Mouse (Mus musculus): Measurements from ENCODE around the gene Rce1. TPM values are rescaled to one million over a fixed set of nuclear protein-coding genes. Genes with fewer than 3 reads are reported as not detected.

Rce1 gene
- 10 to 100 TPM; 22.7 to 26.4 (median 22.7) TPM for total RNA-seq (2022)

DNA sequence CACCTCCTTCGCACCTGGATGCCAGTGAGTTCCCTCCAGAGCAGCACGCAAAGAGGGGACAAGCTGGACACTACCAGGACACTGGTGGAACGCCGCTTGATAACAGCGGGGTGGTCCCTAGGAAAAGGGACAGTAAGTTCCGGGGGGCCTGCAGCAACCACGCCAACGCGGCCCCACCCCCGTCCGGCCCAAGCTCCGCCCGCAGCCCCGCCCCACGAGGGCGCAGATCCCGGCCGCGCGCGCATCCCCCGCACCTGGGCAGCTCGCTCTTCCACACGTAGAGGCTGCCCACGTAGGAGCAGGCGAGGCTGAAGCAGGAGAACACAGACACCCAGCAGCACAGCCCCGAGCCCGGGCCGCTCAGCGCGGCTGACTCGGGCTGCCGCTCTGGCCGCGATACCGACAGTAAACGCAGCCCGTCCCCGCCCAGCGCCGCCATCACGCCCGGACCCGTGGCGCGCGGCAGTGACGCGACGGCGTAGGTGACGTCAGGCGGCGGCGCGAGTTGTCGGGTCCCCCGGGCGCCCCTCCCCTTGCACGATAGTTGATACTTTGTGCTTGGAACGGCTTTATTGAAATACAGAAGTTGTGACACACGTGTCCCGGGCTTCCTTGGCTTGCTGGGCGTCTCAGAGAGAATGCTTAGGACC lies at the start of gene Rce1:
TSS of gene Rce1 (minus strand) at position 463 of the 650 bp plus-strand sequence.
- DNase-seq (ENCODE audit: low spot score in 2 of 2): peak in 1 of 2 experiments; percentile 88

DNA sequence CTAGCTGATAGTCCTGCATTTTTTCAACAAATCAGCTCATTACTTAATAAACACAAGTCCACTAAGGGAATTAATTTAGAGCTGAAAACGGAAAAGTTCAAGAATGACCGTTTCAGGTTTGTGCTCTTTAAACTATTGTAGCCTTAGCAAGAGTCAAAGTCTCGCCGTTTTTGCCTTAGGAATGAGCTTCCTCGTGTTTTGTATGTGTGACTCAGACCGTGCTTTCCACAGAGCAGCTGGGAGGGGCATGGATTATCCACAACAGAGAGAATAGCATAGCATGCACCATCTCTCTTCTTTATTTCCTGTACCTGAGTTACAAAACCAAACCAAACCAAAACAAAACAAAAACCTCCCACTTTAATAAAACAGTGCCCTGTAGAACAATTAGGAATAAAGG lies 47.0 kb upstream of the Rce1 start:
- DNase-seq (ENCODE audit: low spot score in 2 of 2): no peak

DNA sequence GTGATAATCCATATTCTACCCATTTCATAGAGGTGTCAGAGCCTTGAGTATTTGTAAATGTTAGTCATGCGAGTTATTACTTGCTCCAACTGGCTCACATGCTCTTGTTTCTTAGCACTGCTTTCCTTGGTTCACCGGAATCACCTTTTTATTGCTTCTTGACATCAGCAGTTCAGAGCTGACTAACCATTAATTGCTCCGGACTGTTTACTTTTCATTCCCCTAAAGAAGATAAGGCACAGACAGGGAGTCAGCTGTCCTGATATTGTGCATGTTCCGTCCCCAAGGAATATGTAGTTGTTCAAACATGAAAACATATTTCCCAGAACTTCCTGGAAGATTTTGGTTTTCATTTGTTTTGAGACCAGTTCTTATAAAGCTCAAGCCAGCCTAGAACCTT lies 45.3 kb upstream of the Rce1 start:
- DNase-seq (ENCODE audit: low spot score in 2 of 2): no peak

DNA sequence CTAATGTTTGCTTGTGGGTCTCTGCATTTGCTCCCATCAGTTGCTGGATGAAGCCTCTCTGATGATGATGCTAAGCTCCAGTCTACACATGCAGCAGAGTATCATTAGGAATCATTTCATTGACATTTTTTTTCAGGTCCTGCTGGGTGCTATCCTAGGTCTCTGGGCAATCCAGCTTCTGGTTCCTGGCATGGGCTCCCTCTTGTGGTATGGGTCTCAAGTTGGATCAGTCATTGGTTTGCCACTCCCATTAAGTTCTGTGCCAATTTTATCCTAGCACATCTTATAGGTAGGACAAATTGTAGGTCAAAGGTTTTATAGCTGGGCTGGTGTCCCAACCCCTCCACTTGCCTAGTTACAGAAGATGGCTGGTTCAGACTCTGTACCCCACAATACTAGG lies 41.4 kb upstream of the Rce1 start:
- DNase-seq (ENCODE audit: low spot score in 2 of 2): no peak

DNA sequence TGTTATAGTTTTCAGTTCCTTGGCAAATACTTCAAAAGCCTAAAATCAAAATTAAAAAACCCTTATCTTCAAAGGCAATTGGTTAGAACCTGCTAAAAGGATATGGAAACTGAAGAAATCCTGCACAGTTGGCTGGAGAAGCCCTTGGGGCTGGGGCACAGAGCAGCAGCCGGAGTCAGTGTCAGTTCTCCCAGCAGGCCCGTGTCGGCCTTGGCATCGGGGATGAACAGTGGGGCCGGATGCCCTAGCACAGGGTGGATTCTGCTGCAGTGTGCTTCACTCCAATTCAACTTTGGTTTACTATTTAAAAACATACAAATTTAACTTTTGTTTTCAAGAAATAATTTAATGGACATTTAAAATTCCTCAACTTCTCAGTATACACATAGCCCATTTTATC lies 32.7 kb upstream of the Rce1 start:
- no peak for DNase-seq (ENCODE audit: low spot score in 2 of 2)

DNA sequence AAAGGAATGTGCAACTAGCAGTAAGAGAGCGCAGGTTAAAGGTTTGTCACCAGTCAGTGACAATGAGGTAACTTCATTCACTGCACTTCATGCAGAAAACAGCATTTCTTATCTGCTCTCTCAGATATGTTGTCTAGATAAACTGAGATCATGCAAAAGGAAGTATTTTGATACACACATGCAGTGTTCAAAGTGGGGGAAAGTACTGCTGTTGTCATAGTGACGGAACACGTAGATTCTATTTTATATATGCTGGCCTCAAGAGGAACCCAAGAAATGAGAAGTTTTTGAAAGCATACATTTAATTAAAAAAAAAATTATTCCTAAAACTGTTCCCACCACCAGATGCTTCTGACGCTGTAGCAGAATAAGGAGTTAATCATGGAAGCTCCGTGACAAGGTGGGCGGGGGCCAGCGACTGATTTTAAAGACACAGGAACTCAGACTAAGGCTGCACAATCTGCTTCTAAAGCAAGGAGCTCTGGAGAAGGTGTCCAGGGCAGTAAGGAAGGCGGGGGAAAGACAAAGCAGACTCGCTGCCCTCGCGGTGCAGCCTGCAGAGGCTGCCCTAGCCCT lies 21.6 kb upstream of the Rce1 start:
- peak; percentile 32 to 53 for DNase-seq (ENCODE audit: low spot score in 2 of 2)

DNA sequence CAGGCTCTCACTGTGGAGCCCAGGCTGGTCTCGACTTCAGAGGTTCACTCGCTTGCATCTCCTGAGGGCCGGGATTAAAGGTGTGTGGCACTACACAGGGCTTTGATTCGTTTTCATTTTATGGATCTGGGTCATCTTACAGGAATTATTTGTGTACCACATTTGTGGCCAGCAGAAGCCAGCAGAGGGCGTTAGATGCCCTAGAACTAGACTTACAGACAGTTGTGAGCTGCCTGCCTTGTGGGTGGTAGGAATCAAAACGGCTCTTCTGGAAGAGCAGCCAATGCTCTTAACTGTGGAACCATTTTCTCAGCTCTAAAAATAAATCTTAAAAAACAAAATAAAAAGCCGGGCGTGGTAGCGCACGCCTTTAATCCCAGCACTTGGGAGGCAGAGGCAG lies 18.8 kb upstream of the Rce1 start:
- DNase-seq (ENCODE audit: low spot score in 2 of 2): peak in 1 of 2 experiments; percentile 86

DNA sequence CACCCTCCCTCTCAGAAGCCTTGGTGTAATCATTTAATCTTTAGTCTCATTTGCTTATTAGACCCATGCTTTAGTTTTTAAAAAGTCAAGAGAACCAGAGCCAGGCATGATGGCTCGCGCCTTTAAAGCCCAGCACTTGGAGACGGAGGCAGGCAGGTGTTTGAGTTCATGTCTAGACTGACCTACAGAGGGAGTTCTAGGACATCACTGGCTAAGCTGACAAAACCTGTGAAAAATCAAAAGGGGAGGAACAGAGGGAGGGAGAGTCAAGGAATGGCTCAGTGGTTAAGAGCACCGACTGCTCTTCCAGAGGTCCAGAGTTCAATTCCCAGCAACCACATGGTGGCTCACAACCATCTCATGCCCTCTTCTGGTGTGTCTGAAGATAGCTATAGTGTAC lies 10.5 kb upstream of the Rce1 start:
- no peak for DNase-seq (ENCODE audit: low spot score in 2 of 2)

DNA sequence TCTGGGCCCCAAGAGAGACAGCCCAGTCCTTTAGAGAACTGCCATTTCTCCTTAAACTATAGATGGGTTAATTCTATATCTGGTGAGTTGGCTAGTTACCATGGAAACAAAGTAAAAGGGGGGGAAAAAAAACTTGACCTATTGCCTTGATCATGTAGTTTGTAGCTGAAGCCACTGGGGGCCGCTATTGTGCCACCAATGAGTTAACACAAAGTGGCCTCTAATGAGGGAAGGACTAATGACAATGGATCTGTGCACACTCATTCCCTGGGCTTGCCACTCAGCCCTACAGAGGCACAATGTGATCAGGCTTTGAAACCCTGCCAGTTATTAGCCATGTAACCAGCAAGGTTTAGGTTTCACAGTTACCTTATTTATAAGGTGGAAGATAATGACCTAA lies 3.4 kb upstream of the Rce1 start:
- DNase-seq (ENCODE audit: low spot score in 2 of 2): peak in 1 of 2 experiments; percentile 68

DNA sequence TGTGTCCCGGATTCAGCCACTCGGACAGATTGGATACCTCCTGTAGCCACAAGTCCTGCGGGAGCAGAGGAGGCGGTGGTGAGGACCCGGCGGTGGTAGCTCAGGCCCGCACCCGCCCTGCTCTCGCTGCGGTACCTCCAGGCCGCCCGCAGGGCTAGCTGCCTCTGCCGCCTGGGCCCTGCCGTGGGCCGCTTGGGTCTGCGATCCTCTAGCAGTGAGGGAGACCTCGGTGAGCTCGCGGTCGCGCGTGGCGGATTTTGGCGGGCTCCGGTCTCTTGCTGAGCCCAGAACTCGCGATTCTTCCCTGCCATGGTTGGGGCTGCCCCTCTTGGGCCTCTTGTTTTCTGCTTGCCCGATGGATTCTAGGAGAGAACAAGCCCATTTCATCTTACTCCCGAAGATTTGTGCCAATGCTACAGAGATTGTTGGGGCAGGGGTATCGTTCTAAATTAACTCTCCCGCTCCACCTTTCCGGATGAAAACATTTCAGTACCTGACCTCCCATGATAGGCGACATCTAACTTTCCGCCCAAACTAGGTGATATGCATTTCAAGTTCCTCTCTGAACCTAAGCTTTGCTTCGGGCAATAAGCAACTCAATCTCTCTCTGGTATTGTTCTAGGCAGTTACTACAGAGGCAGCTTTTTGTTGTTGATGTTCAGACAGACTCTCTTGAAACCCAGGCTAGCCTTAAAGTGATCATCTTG lies 541 bp upstream of the Rce1 start:
- DNase-seq (ENCODE audit: low spot score in 2 of 2): no peak

DNA sequence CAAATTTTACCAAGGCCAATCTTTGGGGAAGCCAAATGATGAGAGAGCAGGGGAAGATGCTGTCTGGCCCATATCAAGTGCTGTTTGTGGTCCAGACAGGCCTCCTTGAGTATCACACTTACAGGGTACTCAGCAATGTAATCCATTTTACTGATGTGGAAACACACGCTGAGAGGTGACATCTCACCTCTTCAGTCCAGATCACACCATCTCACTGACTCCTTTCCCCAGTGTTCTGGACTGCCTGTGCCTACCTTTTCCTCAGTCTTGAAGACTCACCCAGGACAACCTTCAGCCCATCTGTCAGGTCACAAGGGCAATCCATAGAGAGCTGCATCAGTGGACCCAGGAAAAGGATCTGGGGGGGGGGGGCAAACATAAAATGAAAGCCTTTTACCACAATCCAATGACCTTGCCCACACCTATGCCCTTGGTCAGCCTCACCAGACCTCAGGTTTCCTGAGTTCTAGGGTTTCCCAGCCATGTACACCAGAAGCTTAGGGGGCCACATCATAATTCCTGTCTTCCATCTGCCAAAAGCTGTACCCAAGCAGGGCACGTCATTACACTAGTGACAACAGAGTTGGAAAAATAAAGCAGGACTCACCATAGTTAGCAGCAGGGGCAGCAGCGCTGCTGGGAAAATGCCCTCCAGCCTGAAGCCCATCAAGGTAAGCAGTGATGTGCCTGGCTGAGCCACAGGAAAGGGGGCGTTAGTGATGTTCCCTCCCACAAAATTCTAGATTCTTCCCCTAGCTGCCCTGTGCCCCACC lies 849 bp downstream of the Rce1 start:
- no peak for DNase-seq (ENCODE audit: low spot score in 2 of 2)

DNA sequence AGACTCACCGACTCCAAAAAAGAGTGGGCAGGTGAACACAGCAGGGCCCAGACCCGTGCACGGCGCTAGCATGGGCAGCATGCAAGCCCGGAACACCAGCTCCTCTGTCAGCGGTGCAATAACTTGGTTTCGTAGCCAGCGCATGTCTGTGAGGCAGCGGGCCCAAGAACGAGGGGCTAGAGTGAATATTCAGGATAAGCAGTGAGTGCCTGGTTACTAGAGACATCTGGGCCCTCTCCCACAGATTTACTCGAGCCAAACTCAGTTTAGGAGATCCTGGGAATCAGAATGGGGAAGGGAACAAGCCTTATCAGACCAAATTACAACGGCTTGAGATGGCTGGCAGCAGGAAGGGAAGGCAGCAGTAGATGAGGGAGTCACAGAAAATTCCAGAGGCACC lies 1.4 kb downstream of the Rce1 start:
- DNase-seq (ENCODE audit: low spot score in 2 of 2): no peak

DNA sequence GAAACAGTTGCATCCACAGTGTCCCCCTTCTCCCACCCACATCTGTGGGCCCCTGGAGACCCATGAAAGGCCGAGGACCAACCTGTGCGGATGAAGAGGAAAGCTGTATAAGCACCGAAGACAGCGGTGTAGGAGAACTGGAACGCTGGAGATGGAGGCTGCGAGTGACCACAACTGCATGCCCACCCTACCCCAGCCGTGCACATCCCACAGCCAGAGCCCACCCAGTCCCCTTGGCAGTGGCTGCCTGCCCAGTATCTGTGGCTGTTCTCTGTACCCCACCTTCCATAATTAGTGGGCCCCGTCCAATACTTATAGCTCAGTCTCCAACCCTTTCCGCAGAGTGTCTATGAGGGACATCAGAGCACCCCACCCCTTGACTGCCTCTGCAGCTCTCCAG lies 2.0 kb downstream of the Rce1 start:
- DNase-seq (ENCODE audit: low spot score in 2 of 2): no peak

DNA sequence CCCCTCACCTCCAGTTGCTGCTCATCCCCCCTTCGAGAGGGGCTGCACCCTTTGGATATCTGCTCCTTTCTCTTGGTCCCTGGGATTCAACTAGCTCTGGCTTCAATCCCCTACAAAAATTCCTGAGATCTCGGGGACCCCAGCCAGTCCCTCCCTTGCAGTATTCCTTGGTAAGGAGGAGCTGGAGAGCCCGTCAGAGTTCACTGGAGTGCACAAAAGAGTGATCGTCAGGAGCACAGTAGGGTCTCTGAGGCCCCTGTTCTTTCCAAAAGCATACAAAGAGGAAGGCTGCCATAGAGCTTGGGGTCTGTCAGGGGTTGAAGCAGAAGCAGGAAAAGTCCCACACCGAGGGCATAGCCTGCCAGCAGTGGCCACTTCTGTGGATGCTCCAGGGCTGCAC lies 2.7 kb downstream of the Rce1 start:
- no peak for DNase-seq (ENCODE audit: low spot score in 2 of 2)

DNA sequence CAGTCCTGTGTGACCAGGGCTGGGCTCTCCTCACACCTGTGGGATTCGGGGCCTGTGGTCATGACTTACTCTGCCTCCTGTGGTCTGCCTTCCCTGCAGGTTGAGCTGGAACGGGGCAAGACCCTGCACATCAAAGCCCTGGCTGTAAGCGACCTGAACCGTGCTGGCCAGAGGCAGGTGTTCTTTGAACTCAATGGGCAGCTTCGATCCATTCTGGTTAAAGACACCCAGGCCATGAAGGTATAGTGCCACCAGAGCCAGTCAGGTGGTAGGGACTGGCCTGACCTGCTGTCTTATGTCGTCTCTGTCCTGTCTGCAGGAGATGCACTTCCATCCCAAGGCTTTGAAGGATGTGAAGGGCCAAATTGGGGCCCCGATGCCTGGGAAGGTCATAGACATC lies 4.7 kb downstream of the Rce1 start:
- DNase-seq (ENCODE audit: low spot score in 2 of 2): no peak

DNA sequence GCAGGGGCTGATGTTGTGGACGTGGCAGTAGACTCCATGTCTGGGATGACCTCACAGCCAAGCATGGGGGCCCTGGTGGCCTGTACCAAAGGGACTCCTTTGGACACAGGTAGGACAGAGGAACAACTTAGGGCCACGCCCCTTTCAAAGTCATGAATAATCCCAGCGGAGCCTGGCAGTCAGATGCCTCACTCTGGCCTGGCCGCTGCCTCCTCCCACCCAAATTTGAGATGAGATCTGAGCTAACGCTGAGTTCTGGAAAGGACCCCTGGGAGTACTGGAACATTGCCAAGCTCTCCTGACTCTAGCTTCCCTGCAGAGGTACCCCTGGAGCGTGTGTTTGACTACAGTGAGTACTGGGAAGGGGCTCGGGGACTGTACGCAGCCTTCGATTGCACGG lies 6.0 kb downstream of the Rce1 start:
- DNase-seq (ENCODE audit: low spot score in 2 of 2): no peak

DNA sequence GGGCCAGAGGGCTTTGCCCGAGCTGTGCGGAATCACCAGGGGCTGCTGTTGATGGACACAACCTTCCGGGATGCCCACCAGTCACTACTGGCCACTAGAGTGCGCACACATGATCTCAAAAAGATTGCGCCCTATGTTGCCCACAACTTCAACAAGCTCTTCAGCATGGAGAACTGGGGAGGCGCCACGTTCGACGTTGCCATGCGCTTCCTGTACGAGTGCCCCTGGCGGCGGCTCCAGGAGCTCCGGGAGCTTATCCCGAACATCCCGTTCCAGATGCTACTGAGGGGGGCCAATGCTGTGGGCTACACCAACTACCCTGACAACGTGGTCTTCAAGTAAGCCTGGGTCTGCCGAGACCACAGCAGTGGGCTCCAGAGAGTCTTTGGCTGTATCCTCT lies 7.3 kb downstream of the Rce1 start:
- no peak for DNase-seq (ENCODE audit: low spot score in 2 of 2)

DNA sequence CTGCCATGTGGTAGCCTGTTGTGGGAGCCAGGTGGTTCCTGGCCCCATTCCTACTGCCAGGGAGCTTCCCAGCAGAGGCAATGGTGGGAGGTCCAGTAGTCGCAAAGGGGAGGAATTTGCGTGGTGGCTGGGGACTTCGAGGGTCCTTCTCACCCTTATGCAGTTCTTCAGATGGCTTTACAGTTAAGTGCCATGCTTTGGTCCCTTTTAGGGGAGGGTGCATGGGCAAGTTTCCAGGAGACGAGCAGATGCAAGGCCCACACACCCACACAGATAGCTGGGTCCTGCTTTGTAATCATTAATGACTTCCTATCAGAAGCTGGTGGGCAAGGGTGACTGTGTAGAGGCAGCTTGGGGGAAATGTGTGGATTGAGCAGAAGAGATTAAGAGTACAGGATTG lies 8.9 kb downstream of the Rce1 start:
- no peak for DNase-seq (ENCODE audit: low spot score in 2 of 2)

DNA sequence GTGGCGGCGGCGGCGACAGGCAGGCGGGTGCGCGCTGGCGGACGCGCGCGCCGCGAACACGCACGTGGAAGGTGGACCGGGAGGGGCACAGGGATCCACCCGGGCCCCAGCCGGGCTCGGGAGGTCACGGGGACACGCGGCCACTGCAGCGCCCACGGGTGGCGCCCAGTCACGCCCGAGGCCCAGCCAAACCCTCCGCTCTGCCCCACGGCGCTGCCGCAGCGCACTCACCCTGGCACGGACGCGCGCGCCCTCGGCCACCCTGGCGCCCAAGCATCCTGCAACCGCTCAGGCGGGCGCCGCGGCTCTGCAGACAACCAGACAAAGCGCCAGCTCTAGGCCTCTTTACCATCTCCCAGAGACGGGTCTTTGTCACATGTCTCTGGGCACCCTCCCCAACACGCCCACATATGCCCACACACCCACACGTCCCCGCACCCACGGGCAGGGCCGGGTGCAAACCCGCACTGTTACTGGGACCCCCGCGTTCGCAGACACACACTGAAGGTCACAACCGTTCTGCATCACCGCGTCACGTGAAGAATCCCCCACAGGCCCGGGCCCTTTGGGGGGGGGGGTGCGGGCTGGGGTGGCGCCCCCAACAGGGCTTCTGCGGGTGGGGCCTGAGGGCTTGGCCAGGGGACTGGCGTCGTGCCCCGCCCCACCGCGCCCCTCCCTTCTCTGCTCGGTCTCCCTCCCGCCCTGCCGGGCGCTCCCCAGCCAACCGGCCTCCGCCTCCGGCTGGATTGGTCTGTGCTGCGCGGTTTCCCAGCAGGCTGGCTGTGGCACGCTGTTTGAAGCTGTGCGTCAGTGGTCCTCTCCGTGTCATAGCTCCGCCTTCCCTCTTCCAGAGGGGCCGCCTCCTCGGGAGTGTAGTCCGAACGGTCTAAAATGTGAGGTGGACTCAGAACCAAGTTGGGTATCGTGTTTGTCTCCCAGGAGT lies 10.0 kb downstream of the Rce1 start, which contains the start of gene Lrfn4:
TSS of gene Lrfn4 (minus strand) at position 517 of the 943 bp plus-strand sequence.
- DNase-seq (ENCODE audit: low spot score in 2 of 2): peak; percentile 86 to 88

DNA sequence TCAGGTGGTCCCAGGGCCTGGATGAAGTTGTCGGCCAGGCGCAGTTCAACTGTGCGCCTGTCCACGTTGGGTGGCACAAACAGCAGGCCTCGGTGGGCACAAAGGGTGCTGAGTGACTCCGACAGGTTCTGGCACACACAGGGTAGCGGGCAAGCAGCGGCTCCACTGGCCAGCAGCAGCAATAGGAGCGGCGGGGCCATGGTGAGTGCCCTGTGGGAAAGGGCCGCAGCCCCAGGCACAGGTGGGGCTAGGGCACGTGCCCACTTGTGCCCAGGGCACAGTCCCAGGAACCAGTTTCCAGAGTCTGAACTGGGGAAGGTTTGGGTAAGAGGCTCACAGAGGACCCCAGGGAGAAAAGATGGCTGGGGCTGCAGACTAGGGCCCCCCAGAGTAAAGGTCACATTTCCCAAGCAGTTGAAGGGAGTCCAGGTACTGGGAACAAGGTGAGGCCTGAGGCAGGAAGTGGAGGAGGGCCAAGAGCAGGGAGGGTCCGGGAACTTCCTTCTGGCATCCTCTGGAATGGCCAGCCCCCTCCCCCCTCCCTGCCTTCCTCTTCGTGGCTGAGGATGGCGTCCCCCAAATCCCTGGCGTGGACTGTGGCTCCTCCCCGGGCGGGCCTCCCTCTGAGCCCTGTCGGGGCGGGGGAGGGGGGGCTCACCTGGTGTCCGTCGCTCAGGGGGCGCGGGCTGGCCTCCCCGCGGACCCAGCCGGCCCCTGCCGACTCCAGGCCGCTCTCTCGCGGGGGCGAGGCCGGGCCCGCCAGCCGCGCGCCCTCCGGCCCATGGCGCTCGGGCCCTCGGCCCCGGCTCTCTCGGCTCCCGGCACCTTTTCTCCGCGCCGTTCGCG lies 10.9 kb downstream of the Rce1 start:
- DNase-seq (ENCODE audit: low spot score in 2 of 2): no peak
